Mouse (Mus musculus) heart, postnatal 0 days (tissue): ENCODE data around the gene Rusc2. TPM values are rescaled to one million over a fixed set of nuclear protein-coding genes. Genes with fewer than 3 reads are reported as not detected.
A peak's percentile ranks its signal among the peaks of the same experiment; 100 is the strongest.

ENCODE experiments used
- ATAC-seq: fragments of 200-750 bp; cut with Nextera tagmentation; 2 replicates; pipeline ENCODE4 v1.8.0; 2017; ENCODE audit warnings: low read depth, moderate number of reproducible peaks, moderate library complexity; ENCODE audit not compliant: insufficient read depth
- DNase-seq: peaks from one replicate; pipeline ENCODE4 v3.0.0-alpha.2; 2016; ENCODE audit warnings: low spot score
- H3K27ac ChIP-seq: fragments of 300-500 bp; sonication (generic); 2 replicates; pipeline ENCODE4 v1.5.1; 2014; ENCODE audit warnings: low read depth, mild to moderate bottlenecking
- H3K27me3 ChIP-seq: fragments of 300-500 bp; sonication (generic); 2 replicates; pipeline ENCODE4 v1.6.1; 2014; ENCODE audit warnings: low read length, mixed read lengths; ENCODE audit not compliant: control insufficient read depth, insufficient read depth
- H3K36me3 ChIP-seq: fragments of 300-500 bp; sonication (generic); replicated peaks from 2 replicates; pipeline ENCODE4 v1.6.1; 2014; ENCODE audit warnings: low read length, mixed read lengths; ENCODE audit not compliant: control insufficient read depth, insufficient read depth
- H3K4me1 ChIP-seq: fragments of 300-500 bp; sonication (generic); 2 replicates; pipeline ENCODE4 v1.6.1; 2014; ENCODE audit warnings: antibody characterized with exemption; ENCODE audit not compliant: control insufficient read depth, insufficient read depth
- H3K4me2 ChIP-seq: fragments of 300-500 bp; sonication (generic); 2 replicates; pipeline ENCODE4 v1.6.1; 2014; ENCODE audit warnings: low read depth, mild to moderate bottlenecking, low read length, moderate library complexity
- H3K4me3 ChIP-seq: fragments of 300-500 bp; sonication (generic); 2 replicates; pipeline ENCODE4 v1.5.1; 2014; ENCODE audit warnings: low read depth, low read length
- H3K9ac ChIP-seq: fragments of 300-500 bp; sonication (generic); replicated peaks from 2 replicates; pipeline ENCODE4 v1.6.1; 2014; ENCODE audit warnings: low read depth, low read length, mixed read lengths
- H3K9me3 ChIP-seq: fragments of 300-500 bp; sonication (generic); replicated peaks from 2 replicates; pipeline ENCODE4 v1.6.1; 2016; ENCODE audit warnings: low read length; ENCODE audit not compliant: control insufficient read depth
- CTCF ChIP-seq: IDR thresholded peaks from 2 replicates; pipeline ENCODE4 v1.5.1; 2016; ENCODE audit warnings: antibody characterized with exemption, control low read depth, low read depth
- EP300 ChIP-seq: IDR thresholded peaks from 2 replicates; pipeline ENCODE4 v1.6.1; 2016; ENCODE audit warnings: antibody characterized with exemption, low read depth
- WGBS: fragments of 180-500 bp; shearing (Covaris S2); extraction: QIAGEN DNeasy Blood & Tissue Kit; methylation state at CpG from one replicate; pipeline ENCODE4 v1.1.7; 2014; 5-methylcytosine and 5-hydroxymethylcytosine counted together
- polyA plus RNA-seq: library from polyadenylated mRNA; unstranded; fragments of >200 nt; fragmentation: Nextera tagmentation; extraction: Ambion mirVana; gene quantifications from 2 replicates; pipeline ENCODE4 v1.2.1, GENCODE M21; 2015
- total RNA-seq: library from RNA; depleted of rRNA; stranded (reverse); fragments of >200 nt; gene quantifications from 2 replicates; pipeline ENCODE4 v1.2.3, GENCODE M21; 2014; ENCODE audit warnings: low replicate concordance

Gene Rusc2
- total and polyA plus RNA-seq, 2 experiments from 2014 or later, result 8.0 to 34.9 TPM

GRCm38 (mm10) chr4:43427501-43428179, 45.9 kb downstream of the Rusc2 start:
- WGBS, result 46% methylated on average over 22 of the region's 23 CpGs
- Histone ChIP-seq H3K9me3 (no peaks in the 10 kb centered on the region), H3K36me3 (peaks cover 45% of the 10 kb centered on the region), H3K4me3 (no peak overlapping the region), H3K27ac (no peak overlapping the region), H3K9ac (no peak overlapping the region), H3K4me2 (no peak overlapping the region; the same call in 1 of the 2 replicates), H3K27me3 (no peaks in the 10 kb centered on the region), H3K4me1 (no peaks in the 10 kb centered on the region)
- no peak for ATAC-seq
- TF ChIP-seq CTCF (no peak), EP300 (no peak)
- no peak for DNase-seq

- no peak for ATAC-seq
Measured at GRCm38 (mm10) chr4:43428180-43428861, 46.5 kb downstream of the Rusc2 start.

GRCm38 (mm10) chr4:43428946-43429345, 47.2 kb downstream of the Rusc2 start, which contains the start of gene Fam166b:
Fam166b (minus strand) TSS chr4:43429134.
- DNase-seq, result no peak
- no peak for TF ChIP-seq EP300
- TF ChIP-seq CTCF, result no peak
- H3K9ac ChIP-seq, result peak within 1 kb of the TSS; percentile 25; the same call in 1 of the 2 replicates
- ATAC-seq, result peak; percentile 36
- H3K4me2 ChIP-seq, result peak within 1 kb of the TSS; percentile 40
- H3K27ac ChIP-seq, result 0 out of 2 replicates have a peak within 1 kb of the TSS, but pooled peaks have one; percentile 33
- H3K4me3 ChIP-seq, result no peak within 1 kb of the TSS
- H3K4me1 ChIP-seq, result no peaks in the 10 kb centered on the region
- WGBS, result 14% methylated on average over 9 of the region's 10 CpGs
- H3K27me3 ChIP-seq, result no peaks in the 10 kb centered on the region
- peaks cover 32% of the 10 kb centered on the region for H3K36me3 ChIP-seq
- no peaks in the 10 kb centered on the region for H3K9me3 ChIP-seq

More at GRCm38 (mm10) chr4:43428180-43428861, 46.5 kb downstream of the Rusc2 start:
- no peaks in the 10 kb centered on the region for H3K27me3 ChIP-seq
- peak overlapping the region; percentile 25; the same call in 1 of the 2 replicates for H3K9ac ChIP-seq
- H3K36me3 ChIP-seq, result peaks cover 38% of the 10 kb centered on the region
- WGBS, result 38% methylated on average over 16 of the region's 16 CpGs
- 0 out of 2 replicates have a peak overlapping the region, but pooled peaks have one; percentile 33 for H3K27ac ChIP-seq
- TF ChIP-seq EP300, result no peak
- TF ChIP-seq CTCF, result no peak
- peak overlapping the region; percentile 40; the same call in 1 of the 2 replicates for H3K4me2 ChIP-seq
- no peak overlapping the region for H3K4me3 ChIP-seq
- no peak for DNase-seq
- H3K4me1 ChIP-seq, result no peaks in the 10 kb centered on the region
- no peaks in the 10 kb centered on the region for H3K9me3 ChIP-seq

- H3K4me3 ChIP-seq, result no peak overlapping the region
- no peaks in the 10 kb centered on the region for H3K27me3 ChIP-seq
- 4% methylated on average over 4 of the region's 4 CpGs for WGBS
- peak overlapping the region; percentile 62 for H3K27ac ChIP-seq
- peaks cover 5% of the 10 kb centered on the region; the same call in 1 of the 2 replicates for H3K36me3 ChIP-seq
- no peak overlapping the region for H3K4me2 ChIP-seq
- TF ChIP-seq EP300 (no peak), CTCF (peak; percentile 97)
- no peak overlapping the region for H3K9ac ChIP-seq
- peak; percentile 94 for DNase-seq
- H3K9me3 ChIP-seq, result no peaks in the 10 kb centered on the region
- ATAC-seq, result peak; percentile 78
- no peaks in the 10 kb centered on the region for H3K4me1 ChIP-seq
Measured at GRCm38 (mm10) chr4:43431690-43432089, 49.9 kb downstream of the Rusc2 start.

- 86% methylated on average over 1 of the region's 1 CpGs for WGBS
- no peaks in the 10 kb centered on the region for H3K4me1 ChIP-seq
- no peaks in the 10 kb centered on the region for H3K27me3 ChIP-seq
- H3K36me3 ChIP-seq, result no peaks in the 10 kb centered on the region
- ATAC-seq (no peak), DNase-seq (no peak)
- H3K9me3 ChIP-seq, result no peaks in the 10 kb centered on the region
- H3K9ac ChIP-seq, result no peak overlapping the region
- no peak overlapping the region for H3K27ac ChIP-seq
- TF ChIP-seq EP300 (no peak), CTCF (no peak)
- H3K4me2 ChIP-seq, result no peak overlapping the region
- H3K4me3 ChIP-seq, result no peak overlapping the region
Measured at GRCm38 (mm10) chr4:43432832-43433231, 51.1 kb downstream of the Rusc2 start.
